Mouse (Mus musculus) embryonic fibroblast, embryonic 13.5 days (primary cell): ENCODE results near the gene Olfr1501. TPM values are rescaled to one million over a fixed set of nuclear protein-coding genes. Genes with fewer than 3 reads are reported as not detected.
"Not testable (repeated sequence)": the region's sequence is repeated elsewhere in the genome, so short reads cannot be mapped to it uniquely, and the experiment has no call there.

ENCODE experiments used
- H3K27ac ChIP-seq: 2 replicates; pipeline ENCODE4 v1.5.1; 2012; ENCODE audit warnings: low read length, control low read depth, inconsistent platforms; ENCODE audit not compliant: insufficient read depth
- H3K4me1 ChIP-seq: 2 replicates; pipeline ENCODE4 v1.6.1; 2011; ENCODE audit warnings: low read length; ENCODE audit not compliant: control insufficient read depth, insufficient read depth
- H3K4me3 ChIP-seq: 2 replicates; pipeline ENCODE4 v1.5.1; 2011; ENCODE audit warnings: mild to moderate bottlenecking, control low read depth, low read length; ENCODE audit not compliant: insufficient read depth
- CTCF ChIP-seq: IDR thresholded peaks from 2 replicates; pipeline ENCODE4 v1.5.1; 2011; ENCODE audit warnings: mild to moderate bottlenecking, control low read depth, low read length, moderate library complexity, borderline replicate concordance; ENCODE audit not compliant: insufficient read depth
- POLR2A ChIP-seq: IDR thresholded peaks from 2 replicates; pipeline ENCODE4 v1.6.1; 2011; ENCODE audit warnings: low read depth, mild to moderate bottlenecking, control low read depth, low read length, moderate library complexity
- polyA plus RNA-seq: library from polyadenylated mRNA; stranded (reverse); fragments of >200 nt; gene quantifications from 2 replicates; pipeline ENCODE4 v1.2.4, GENCODE M21; 2011; ENCODE audit warnings: low read depth; ENCODE audit not compliant: missing spikeins, insufficient read length

Olfr1501 gene
- polyA plus RNA-seq = not detected in 2 replicates

- not testable (repeated sequence) for H3K4me1 ChIP-seq
These were observed at the start of gene Olfr1501 for GRCm38 (mm10) chr19:13850592-13850991. Olfr1501 (minus strand) TSS chr19:13850692.

DNA sequence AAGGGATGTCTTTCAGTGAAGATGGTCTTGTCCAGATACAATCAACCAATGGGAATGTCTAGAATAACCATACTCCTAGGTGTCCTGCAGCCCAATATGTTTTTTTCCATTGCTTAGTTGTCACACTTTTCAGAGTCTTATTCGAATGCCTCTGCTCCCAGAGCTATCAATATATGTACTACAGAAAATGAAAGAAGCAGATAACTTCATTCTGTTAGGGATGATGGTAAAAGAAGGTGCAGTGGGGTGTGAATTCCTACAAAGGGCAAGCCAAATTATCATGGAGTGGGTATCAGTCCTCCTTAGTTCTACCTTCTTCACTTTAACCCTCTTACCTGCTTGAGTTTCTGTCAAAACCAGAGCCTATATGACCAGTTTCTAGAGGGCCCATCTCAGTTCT is 47.3 kb upstream of the Olfr1501 start, which contains the start of gene Olfr1504:
Gene Olfr1504, minus strand, starts transcription at position 101 of the 400 bp plus-strand sequence.
- TF ChIP-seq CTCF (no peak), POLR2A (no peak)
- no peak within 1 kb of the TSS for H3K4me3 ChIP-seq
- H3K4me1 ChIP-seq = no peaks in the 10 kb centered on the region
- no peak within 1 kb of the TSS for H3K27ac ChIP-seq

More at GRCm38 (mm10) chr19:13850592-13850991, at the start of gene Olfr1501:
- H3K27ac ChIP-seq, H3K4me3 ChIP-seq: not testable (repeated sequence)

- no peak for TF ChIP-seq POLR2A
- no peak for TF ChIP-seq CTCF
- no peak within 1 kb of the TSS for H3K27ac ChIP-seq
- no peaks in the 10 kb centered on the region for H3K4me1 ChIP-seq
- H3K4me3 ChIP-seq = no peak within 1 kb of the TSS
These were observed 11.0 kb upstream of the Olfr1501 start, which contains the start of gene Olfr1502 for GRCm38 (mm10) chr19:13861495-13861894. Olfr1502 (plus strand) TSS chr19:13861795.

- Histone ChIP-seq H3K4me1 (no peaks in the 10 kb centered on the region), H3K27ac (no peak within 1 kb of the TSS), H3K4me3 (no peak within 1 kb of the TSS)
- TF ChIP-seq POLR2A (no peak), CTCF (no peak)
These were observed 20.1 kb downstream of the Olfr1501 start, which contains the start of gene Olfr1500 for GRCm38 (mm10) chr19:13830388-13830787. Olfr1500 (minus strand) TSS chr19:13830488.

DNA sequence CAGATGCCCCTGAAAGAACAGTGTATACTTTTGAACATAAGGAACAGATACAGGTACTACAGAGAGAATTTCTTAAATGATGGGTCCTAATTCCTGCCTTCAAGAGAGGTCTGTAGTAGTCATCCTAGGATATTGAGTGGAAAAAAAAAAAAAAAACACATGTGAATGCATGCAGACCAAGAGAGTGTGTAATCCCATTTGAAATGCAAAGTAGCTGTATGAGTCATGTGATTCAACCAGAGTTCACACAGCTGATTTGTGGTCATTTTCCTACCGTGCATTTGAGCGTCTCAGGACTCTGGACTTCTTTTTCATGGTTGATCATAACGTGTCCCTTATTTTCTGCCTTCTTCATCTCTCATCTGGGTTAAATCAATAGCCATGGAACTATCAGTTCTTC is 22.0 kb downstream of the Olfr1501 start:
- Histone ChIP-seq H3K4me1 (no peaks in the 10 kb centered on the region), H3K4me3 (no peak overlapping the region), H3K27ac (no peak overlapping the region)
- TF ChIP-seq CTCF (no peak), POLR2A (no peak)

- Histone ChIP-seq H3K27ac (no peak overlapping the region), H3K4me1 (no peaks in the 10 kb centered on the region), H3K4me3 (no peak overlapping the region)
- TF ChIP-seq POLR2A = no peak
- no peak for TF ChIP-seq CTCF
These were observed 29.6 kb downstream of the Olfr1501 start for GRCm38 (mm10) chr19:13820847-13821246.

GRCm38 (mm10) chr19:13819347-13819746 is 31.1 kb downstream of the Olfr1501 start, which contains the start of gene Olfr1499:
Olfr1499 (minus strand) TSS chr19:13819447.
- no peak within 1 kb of the TSS for H3K4me3 ChIP-seq
- no peaks in the 10 kb centered on the region for H3K4me1 ChIP-seq
- H3K27ac ChIP-seq = no peak within 1 kb of the TSS
- TF ChIP-seq CTCF = no peak
- TF ChIP-seq POLR2A = no peak

DNA sequence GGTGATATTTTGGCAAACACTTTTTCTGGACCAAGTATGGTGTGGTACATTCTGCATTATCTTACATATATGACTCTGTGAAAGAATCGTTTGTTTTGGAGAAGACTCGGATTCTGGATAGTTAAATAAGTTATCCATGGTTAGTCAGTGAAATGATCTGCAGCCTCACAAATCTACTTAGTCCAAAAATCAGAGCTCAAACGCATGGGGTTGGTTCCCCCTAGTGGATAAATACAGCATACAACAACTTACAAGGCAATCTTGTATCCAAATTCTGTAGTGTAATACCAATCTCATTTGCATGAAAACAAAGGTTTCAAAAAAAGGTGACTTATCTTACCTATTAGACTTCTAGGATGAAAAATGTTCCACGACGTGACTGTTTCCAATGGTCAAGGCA is 31.7 kb downstream of the Olfr1501 start:
- H3K4me3 ChIP-seq = no peak overlapping the region
- TF ChIP-seq POLR2A (no peak), CTCF (no peak)
- no peaks in the 10 kb centered on the region for H3K4me1 ChIP-seq
- no peak overlapping the region for H3K27ac ChIP-seq

DNA sequence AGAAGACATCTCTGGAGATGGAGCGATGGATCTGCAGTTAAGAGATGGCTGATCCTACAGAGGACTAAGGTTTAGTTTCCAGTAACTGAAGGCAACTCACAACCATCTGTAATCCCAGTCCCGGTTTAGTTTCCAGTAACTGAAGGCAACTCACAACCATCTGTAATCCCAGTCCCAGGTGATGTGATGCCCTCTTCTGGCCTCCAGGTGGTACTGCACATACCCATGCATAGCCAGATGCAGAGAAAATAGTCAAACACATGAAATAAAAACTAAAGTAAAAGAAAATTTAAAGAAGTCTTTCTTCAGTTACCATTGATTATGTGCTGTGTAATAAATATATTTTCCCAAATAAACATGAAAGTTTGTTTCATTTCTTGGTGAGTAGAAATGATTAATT is 37.7 kb downstream of the Olfr1501 start:
- Histone ChIP-seq H3K4me3 (no peak overlapping the region), H3K4me1 (no peaks in the 10 kb centered on the region), H3K27ac (no peak overlapping the region)
- TF ChIP-seq POLR2A (no peak), CTCF (no peak)

GRCm38 (mm10) chr19:13805486-13805885 is 45.0 kb downstream of the Olfr1501 start:
- not testable (repeated sequence) for H3K4me1 ChIP-seq, H3K27ac ChIP-seq, H3K4me3 ChIP-seq

DNA sequence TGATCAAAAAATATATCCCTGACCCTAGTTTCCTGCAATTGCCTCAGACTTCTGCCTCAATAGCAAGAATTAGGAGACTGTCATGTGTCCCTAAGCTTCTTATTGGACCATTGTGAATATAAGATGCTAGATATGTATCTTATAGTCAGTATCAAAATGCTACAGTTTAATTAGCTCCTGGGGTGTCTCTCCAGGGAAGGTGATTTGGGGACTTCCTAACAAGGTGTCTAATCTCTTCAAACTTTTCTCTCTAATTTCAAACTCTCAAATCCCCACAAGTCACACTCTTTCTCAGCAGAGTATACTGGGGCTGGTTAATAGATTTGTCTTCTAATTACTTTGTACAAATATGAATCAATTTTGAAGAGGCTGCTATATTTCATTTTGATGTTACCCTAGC is 52.4 kb downstream of the Olfr1501 start, which contains the start of gene Olfr1497:
Gene Olfr1497, minus strand, starts transcription at position 101 of the 400 bp plus-strand sequence.
- TF ChIP-seq POLR2A = no peak
- no peak for TF ChIP-seq CTCF
- Histone ChIP-seq H3K27ac (no peak within 1 kb of the TSS), H3K4me3 (no peak within 1 kb of the TSS), H3K4me1 (no peaks in the 10 kb centered on the region)

Other genes starting within 250 kb of the Olfr1501 start
- gene Olfr1487, start 233.3 kb downstream of the Olfr1501 start, polyA plus RNA-seq = not detected in 2 replicates
- not detected in 2 replicates for gene Olfr1489, start 219.1 kb downstream of the Olfr1501 start, polyA plus RNA-seq
- gene Olfr1490, start 199.6 kb downstream of the Olfr1501 start, polyA plus RNA-seq = not detected in 2 replicates
- gene Olfr1491, start 153.4 kb downstream of the Olfr1501 start, polyA plus RNA-seq = not detected in 2 replicates
- gene Olfr1493-ps1, start 127.4 kb downstream of the Olfr1501 start, polyA plus RNA-seq = not detected in 2 replicates
- gene Olfr1494, start 111.0 kb downstream of the Olfr1501 start, polyA plus RNA-seq = not detected in 2 replicates
- gene Olfr1495, start 86.1 kb downstream of the Olfr1501 start, polyA plus RNA-seq = not detected in 2 replicates
- not detected in 2 replicates for gene Olfr1496, start 72.8 kb downstream of the Olfr1501 start, polyA plus RNA-seq
- not detected in 2 replicates for gene Olfr1497, start 52.5 kb downstream of the Olfr1501 start, polyA plus RNA-seq
- not detected in 2 replicates for gene Olfr1499, start 31.2 kb downstream of the Olfr1501 start, polyA plus RNA-seq
- gene Olfr1500, start 20.2 kb downstream of the Olfr1501 start, polyA plus RNA-seq = not detected in 2 replicates
- gene Olfr1502, start 11.1 kb upstream of the Olfr1501 start, polyA plus RNA-seq = not detected in 2 replicates
- not detected in 2 replicates for gene Olfr1504, start 47.2 kb upstream of the Olfr1501 start, polyA plus RNA-seq
- not detected in 2 replicates for gene Olfr1505, start 62.8 kb upstream of the Olfr1501 start, polyA plus RNA-seq